Mouse (Mus musculus): Measurements from ENCODE around the gene Papolg. TPM values are rescaled to one million over a fixed set of nuclear protein-coding genes. Genes with fewer than 3 reads are reported as not detected.

Papolg gene
- 0.51 and 0.55 TPM in 2 replicates for polyA plus RNA-seq (2012)

DNA sequence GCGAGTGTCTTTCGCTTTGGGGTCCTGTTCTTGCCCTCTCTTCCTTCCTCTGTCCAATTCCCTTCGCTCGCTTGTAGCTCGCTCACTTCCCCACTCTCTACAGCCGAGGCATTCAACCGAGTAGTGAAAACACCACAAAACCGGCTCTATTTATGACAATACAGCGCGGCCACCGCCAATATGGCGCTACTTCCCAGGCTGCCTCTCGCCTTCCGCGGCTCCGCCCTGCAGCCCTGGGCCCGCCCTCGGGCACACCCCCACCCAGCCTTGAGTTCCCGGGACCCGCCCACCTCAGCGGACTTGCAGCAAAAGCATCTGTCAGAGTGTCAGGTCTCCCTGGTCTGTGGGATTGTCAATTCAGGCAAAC lies at the start of gene Papolg:
Papolg (minus strand) TSS at position 194 of the 367 bp plus-strand sequence.
- TF ChIP-seq GATA1 (IDR thresholded peaks at IDR 0.05; ENCODE audit: low read length): no peak

- TF ChIP-seq GATA1 (IDR thresholded peaks at IDR 0.05; ENCODE audit: low read length): no peak
Measured at GRCm38 (mm10) chr11:23927643-23928042, 32.6 kb upstream of the Papolg start.

DNA sequence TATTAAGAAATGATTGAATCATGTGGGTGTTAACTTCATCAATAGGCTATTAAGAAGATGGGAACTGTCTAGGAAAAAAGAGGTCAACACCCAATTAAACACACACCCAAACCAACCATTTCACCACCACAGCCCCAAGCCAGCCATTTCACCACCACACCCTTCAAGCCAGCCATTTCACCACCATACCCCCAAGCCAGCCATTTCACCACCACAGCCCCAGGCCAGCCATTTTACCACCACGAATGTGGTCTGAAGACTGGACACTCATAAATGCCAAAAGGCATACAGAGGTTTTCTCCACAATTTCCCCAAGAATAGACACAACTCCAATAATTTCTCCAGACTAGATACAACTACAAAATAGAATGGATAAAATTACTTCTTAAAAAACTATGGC lies 8.9 kb upstream of the Papolg start:
- TF ChIP-seq GATA1 (IDR thresholded peaks at IDR 0.05; ENCODE audit: low read length): no peak

- TF ChIP-seq GATA1 (IDR thresholded peaks at IDR 0.05; ENCODE audit: low read length): no peak
Measured at GRCm38 (mm10) chr11:23894141-23895059, 653 bp downstream of the Papolg start.

- TF ChIP-seq GATA1 (IDR thresholded peaks at IDR 0.05; ENCODE audit: low read length): no peak
Measured at GRCm38 (mm10) chr11:23893556-23893955, 1.5 kb downstream of the Papolg start.

- no peak for TF ChIP-seq GATA1 (IDR thresholded peaks at IDR 0.05; ENCODE audit: low read length)
Measured at GRCm38 (mm10) chr11:23864326-23864725, 30.7 kb downstream of the Papolg start.

- TF ChIP-seq GATA1 (IDR thresholded peaks at IDR 0.05; ENCODE audit: low read length): no peak
Measured at GRCm38 (mm10) chr11:23856723-23857112, 38.3 kb downstream of the Papolg start.

DNA sequence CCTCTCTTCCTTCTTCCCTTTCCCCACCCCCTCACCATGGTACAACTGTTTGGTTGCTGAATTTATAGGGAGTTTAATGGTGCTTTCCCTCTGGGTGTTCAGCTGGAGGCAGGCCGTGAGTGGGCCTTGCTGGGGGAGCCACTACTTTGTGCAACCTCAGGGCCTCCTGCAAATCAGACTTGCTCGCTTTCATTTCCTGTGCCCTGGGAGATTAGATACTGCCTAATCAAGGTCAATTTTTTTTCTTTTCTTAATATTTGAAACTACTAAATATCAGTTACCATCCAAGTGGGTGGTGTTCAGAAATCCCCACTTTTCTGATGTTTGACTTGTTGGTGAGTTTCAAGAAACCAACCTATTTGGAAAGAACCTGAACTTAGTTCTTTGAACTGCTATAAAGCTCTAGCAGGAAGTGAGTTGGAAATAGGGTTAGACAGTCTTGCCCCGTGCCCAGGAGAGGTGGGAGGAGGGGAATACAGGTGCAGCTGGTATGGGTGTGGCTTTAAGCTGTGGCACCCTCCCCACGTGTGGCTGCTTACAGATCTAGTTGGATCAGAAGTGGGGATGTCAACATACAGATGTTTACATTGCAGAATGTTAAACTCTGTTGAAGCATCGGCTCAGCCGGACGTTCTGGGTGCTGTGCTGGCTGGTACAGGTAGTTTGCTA lies 38.9 kb downstream of the Papolg start:
- no peak for TF ChIP-seq GATA1 (IDR thresholded peaks at IDR 0.05; ENCODE audit: low read length)

- TF ChIP-seq GATA1 (IDR thresholded peaks at IDR 0.05; ENCODE audit: low read length): no peak
Measured at GRCm38 (mm10) chr11:23855182-23855802, 39.8 kb downstream of the Papolg start.

GRCm38 (mm10) chr11:23853306-23853705 lies 41.7 kb downstream of the Papolg start:
- no peak for TF ChIP-seq GATA1 (IDR thresholded peaks at IDR 0.05; ENCODE audit: low read length)

- TF ChIP-seq GATA1 (IDR thresholded peaks at IDR 0.05; ENCODE audit: low read length): no peak
Measured at GRCm38 (mm10) chr11:23846016-23846815, 48.8 kb downstream of the Papolg start.

DNA sequence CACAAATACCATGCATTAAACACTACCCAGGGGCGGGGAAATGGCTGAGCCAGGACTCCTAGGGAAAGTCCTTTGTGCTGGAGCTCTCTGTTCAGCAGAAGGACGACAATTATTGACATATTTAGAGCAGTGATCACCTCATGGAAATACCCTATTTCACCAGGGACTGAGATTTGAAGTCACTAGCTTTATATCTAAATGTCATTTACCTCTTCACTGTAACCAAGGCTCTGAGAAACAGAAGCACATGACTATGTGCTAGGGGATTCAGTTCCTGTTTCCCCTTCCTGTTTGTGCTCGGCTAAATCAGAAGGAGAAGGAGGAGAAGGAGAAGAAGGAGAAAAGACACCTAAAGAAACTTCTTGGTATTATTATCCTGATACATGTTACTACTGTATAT lies 71.8 kb downstream of the Papolg start:
- TF ChIP-seq GATA1 (IDR thresholded peaks at IDR 0.05; ENCODE audit: low read length): no peak

DNA sequence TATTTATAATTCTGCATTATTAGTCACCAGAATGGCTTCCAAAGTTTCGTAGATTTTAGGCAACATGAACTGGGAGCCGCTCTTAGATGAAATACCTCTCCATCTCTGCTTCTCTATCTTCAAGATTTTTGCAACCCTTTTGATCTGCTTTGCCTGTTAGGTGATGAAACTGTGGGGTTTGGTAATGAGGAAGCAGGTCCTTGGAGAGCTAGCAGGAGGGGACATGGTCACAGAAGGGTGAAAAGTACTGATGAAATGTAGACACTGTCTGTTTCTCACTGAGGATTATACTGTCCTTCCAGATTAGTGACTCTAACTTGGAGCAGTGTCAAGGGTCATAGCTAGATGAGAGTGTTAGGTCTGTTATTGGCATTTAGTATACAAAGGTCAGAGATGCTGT lies 73.4 kb downstream of the Papolg start:
- TF ChIP-seq GATA1 (IDR thresholded peaks at IDR 0.05; ENCODE audit: low read length): no peak

DNA sequence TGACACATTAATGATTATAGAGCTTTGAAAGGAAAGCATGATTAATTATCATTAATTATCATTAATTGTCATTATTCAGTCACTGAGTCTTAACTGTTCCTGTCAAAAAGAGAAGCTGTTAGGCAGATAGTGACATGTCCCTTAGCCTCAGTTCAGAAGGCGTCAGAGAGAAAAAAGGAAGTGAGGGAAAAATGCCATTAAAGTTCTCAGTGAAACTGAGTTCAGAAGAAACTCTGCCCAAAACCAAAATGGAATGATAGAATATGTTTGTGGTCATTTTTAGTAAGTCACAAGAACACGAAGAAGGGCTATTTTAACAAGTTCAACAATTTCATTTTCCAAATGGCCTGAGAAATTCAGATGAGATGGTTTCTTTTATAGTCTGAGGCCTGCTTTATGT lies 74.1 kb downstream of the Papolg start:
- no peak for TF ChIP-seq GATA1 (IDR thresholded peaks at IDR 0.05; ENCODE audit: low read length)

DNA sequence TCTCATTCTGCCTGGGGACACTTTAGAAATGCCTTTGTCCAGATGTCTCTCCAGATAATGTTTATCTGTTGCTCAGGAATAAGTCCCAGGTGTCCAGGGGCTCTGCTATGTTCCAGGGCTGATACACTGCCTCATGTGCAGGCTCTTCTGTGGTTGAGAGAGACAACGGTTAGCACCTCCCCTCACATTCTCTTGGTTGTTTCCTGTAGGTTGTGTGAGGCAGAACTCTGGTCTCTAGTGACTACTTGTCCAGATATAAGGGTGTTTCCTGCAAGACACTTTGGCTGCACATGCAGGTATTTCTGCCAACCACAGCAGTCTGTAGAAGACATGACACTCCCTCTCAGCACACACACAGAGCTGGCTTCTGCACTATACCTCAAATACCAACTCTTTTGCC lies 76.3 kb downstream of the Papolg start:
- no peak for TF ChIP-seq GATA1 (IDR thresholded peaks at IDR 0.05; ENCODE audit: low read length)

Other genes with a start within 250 kb of the Papolg start
- 4.2 TPM in 2 replicates for gene Pus10, start 229.6 kb downstream of the Papolg start, polyA plus RNA-seq (2012)
- gene Pex13, start 229.3 kb downstream of the Papolg start, polyA plus RNA-seq (2012): 15.0 and 23.2 TPM in 2 replicates
- 0.03 and 0.06 TPM in 2 replicates for gene Rel, start 124.3 kb downstream of the Papolg start, polyA plus RNA-seq (2012)
- not detected in 2 replicates for gene A830031A19Rik, start 179.8 kb upstream of the Papolg start, polyA plus RNA-seq (2012)
- 112 and 115 TPM in 2 replicates for gene Bcl11a, start 182.8 kb upstream of the Papolg start, polyA plus RNA-seq (2012)